Mouse (Mus musculus) embryo, embryonic 11 days (tissue): Measurements from ENCODE around the gene Ppp1r14c.
"Not testable (repeated sequence)": the region's sequence is repeated elsewhere in the genome, so short reads cannot be mapped to it uniquely, and the experiment has no call there.

Experiments
- DNase-seq: peaks from one replicate; pipeline ENCODE4 v3.0.0-alpha.2; 2015

Gene Ppp1r14c

GRCm38 (mm10) chr10:3403416-3404137, 37.7 kb downstream of the Ppp1r14c start:
- no peak for DNase-seq

DNA sequence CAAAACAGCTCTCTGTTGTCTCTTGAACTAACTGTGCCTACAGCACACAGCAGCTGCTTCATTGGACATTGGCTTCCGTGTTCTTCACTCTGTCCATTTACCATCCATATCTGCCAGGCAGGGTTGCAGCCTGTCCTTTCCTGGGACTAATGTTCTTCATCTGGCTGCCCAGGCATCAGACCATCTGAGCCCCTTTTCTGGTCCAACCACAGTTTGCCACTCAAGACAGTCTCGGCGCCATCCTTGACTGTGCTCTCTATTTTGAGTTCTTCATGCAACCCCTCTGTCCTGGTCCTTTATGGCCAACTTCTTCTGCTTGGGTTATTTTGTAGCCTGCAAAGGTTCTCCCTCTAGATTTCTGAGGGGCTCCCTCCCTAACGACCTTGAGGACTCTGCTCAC, 38.5 kb downstream of the Ppp1r14c start:
- DNase-seq = no peak

DNA sequence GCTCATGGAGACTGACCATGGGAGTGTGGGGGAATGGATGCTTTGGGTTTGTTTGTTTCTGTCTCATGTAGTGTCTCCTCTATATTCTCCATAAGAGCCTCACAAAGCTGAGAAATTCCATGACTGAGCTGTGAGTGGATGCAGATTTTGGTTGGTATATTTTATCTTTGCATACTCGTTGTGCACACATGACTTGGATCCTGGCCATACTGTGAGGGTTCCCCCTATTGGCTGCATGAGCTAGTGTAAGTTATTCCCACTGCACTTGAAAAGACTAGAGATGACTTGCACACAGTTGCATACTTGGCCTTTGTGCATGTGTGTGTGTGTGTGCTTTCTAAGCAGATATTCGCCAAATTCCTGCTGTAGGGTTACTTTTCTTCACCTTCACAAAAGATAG, 40.4 kb downstream of the Ppp1r14c start:
- DNase-seq = no peak

DNA sequence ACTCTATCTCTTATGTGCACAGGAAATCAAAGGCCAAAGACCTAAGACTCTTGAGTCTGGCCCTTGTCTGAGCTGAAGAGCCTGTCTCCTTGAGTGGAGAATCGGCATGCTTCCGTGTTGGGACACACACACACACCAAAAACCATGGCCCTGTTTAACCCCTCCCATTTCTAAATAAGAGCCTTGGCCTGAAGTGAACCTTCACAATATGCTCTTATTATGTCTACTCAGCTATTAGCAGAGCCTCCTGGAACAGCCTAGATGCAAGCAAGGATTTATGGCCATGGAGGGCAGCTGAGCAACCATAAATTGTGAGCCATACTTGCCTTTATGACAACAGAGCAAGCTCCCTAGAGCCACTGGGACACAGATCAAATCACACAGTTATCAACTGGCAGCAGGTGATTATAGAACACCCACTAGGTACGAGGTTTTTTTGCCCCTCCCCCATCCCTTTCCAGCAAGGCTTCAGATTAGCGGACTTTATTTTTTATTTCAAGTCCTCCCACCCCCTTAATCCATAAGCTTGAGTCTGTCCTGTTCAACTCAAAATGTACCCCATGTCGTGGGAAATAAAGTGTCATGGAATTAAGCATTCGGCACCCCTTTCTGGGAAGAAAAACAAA, 42.3 kb downstream of the Ppp1r14c start:
- peak; percentile 17 for DNase-seq

GRCm38 (mm10) chr10:3408699-3409098, 42.8 kb downstream of the Ppp1r14c start:
- no peak for DNase-seq

GRCm38 (mm10) chr10:3411222-3411621, 45.4 kb downstream of the Ppp1r14c start:
- DNase-seq = no peak

GRCm38 (mm10) chr10:3411639-3412038, 45.8 kb downstream of the Ppp1r14c start:
- DNase-seq = no peak

DNA sequence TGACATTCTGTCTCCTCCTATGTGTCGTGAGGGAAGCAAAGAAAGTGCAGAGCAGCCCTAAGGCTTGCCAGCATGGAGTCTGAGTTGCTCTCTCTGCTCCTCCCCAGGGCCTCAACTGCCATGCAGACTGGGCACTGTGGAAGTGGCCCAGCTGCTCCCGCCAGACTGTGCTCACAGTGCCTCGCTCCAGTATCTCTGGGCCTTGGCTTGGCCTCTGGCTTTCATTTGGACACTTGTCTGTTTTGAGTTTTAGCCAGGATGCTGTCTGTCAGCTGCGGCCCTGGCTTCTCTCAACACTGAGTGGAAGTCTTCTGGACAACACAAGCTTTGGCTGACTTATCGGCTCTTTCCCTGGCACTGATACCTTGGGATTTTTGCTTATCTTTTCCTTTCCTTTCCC, 49.0 kb downstream of the Ppp1r14c start:
- peak; percentile 5 for DNase-seq

DNA sequence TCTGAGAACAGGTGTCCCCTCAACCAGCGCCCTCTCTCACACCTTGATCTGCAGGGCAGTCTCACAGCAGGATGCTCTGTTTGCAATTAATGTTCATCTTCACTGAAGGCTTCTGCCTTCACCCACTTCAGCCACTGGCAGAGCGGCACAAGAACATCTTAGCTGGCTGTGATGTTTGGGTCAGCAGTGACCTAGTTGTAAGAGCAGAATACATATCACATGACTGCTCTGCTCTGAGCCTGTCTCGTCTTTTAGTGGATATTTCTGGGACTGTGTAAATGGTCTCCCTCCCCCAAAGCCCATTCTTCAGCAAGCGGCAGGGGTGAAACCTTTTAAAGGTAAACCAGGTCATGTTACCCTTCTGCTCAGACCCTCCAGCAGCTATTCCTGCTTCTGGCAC, 50.7 kb downstream of the Ppp1r14c start:
- no peak for DNase-seq

- no peak for DNase-seq
Observed at GRCm38 (mm10) chr10:3417408-3417807, 51.6 kb downstream of the Ppp1r14c start.

DNA sequence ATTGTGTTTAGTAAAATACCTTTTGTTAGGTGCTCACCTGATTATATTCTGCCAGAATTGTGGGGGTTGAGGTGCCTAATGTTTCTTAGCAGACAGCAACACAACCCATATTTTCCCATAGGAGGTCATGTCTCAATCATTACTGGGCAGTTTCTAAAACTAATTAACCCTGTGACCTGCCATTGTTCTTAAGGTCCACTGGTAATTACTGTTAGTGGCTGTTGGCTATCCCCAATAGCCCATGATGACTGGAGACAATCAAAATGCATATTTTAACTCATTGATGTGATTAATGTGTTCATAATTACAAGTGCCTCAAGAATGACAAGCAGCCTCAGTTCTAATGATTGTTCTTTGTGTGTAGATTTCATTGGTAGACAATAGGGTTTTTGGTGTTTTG, 58.2 kb downstream of the Ppp1r14c start:
- no peak for DNase-seq

- no peak for DNase-seq
Observed at GRCm38 (mm10) chr10:3427689-3428399, 62.0 kb downstream of the Ppp1r14c start.

DNA sequence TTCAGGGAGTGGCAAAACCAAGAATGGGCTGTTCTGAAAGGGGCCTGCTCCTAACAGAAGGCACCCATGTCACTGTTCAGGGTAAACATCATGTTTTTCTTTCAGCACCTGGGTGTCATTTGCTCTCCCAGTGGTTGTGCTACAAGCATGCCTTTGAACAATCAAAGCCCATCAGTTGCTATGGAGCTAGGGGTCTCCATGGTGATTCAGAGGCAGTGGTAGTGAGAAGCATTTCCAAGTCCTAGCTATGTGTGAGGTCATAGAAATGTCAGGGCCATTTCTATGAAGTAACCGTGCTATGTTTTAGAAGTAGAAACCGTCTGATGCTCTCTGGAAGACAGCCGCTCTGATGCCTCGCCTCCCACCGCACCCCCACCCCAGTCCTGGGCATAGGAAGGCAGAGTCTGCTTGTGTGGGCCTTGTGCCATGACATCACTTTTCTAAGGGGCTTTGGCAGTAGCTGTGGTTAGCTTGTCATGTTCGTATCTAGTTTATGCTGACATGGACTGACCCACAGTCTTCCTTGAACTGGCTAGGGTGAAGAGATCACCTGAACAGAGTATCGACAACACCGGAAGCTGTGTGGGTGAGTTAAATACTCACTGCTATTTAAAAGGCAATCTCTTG, 69.1 kb downstream of the Ppp1r14c start:
- no peak for DNase-seq

- no peak for DNase-seq
Observed at GRCm38 (mm10) chr10:3440722-3441471, 75.0 kb downstream of the Ppp1r14c start.

DNA sequence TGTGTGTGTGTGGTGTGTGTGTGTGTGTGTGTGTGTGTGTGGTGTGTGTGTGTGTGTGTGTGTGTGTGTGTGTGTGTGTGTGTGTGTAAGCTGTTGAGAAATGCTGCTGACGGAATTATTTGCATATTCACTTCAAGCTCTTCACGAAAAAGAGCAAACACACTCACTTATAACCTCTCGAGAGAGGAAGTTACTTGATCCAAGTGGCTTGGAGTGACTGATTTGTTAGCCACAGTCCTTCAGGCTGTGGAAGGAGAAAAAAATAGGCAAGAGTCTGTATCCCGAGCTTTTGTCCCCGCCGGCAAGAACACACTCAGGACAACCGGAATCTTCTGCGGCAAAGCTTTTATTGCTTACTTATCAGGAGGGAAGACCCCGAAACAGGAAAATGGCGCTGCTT, 80.9 kb downstream of the Ppp1r14c start:
- not testable (repeated sequence) for DNase-seq

- DNase-seq = no peak
Observed at GRCm38 (mm10) chr10:3448699-3449098, 82.8 kb downstream of the Ppp1r14c start.

- DNase-seq = no peak
Observed at GRCm38 (mm10) chr10:3451930-3452329, 86.1 kb downstream of the Ppp1r14c start.

GRCm38 (mm10) chr10:3452822-3453475, 87.1 kb downstream of the Ppp1r14c start:
- no peak for DNase-seq

- no peak for DNase-seq
Observed at GRCm38 (mm10) chr10:3458686-3459085, 92.8 kb downstream of the Ppp1r14c start.

DNA sequence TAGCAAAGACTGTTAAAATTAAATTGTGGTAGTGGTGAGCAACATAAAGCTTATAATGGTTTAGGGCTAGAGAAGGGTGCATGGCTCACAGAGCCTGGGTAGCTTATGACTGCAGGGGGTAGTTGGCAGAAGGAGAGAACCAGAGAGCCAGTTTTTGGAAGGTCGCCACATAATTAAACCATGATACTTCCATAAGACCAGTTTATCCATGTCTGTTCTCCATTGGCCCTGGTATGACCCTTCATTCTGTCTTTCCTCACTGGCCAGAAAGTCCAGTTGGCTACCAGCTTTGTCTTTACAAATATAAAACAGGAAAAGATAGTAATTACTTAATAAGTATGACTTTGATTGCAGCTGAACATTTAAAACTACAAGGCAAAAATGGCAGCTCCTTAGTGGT, 95.0 kb downstream of the Ppp1r14c start:
- no peak for DNase-seq

DNA sequence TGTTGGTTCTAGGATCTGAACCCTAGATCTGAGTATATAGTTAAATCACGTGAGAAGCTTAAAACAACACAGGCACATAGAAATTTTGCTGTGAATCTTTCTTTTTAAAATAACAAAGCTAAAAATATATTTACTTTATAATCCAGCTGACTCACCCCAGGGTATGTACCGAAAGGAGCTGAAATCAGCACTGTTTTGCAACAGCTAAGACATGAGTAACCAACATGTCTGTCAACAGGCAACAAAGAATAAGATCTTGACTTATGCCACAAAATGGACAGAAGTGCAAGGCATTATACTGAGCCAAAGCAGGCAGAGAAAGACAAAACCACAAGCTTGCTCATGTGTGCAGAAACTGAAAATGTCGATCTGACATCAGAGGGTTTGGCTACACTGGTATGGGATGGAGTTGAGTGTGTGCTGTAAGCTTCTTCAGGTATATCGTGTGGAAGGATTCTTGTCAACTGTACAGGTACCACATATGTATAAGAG, 100.3 kb downstream of the Ppp1r14c start:
- no peak for DNase-seq

- no peak for DNase-seq
Observed at GRCm38 (mm10) chr10:3468590-3468989, 102.7 kb downstream of the Ppp1r14c start.
